10 mouse cellular contexts compared by ENCODE assay signal in the genomic region with DNA sequence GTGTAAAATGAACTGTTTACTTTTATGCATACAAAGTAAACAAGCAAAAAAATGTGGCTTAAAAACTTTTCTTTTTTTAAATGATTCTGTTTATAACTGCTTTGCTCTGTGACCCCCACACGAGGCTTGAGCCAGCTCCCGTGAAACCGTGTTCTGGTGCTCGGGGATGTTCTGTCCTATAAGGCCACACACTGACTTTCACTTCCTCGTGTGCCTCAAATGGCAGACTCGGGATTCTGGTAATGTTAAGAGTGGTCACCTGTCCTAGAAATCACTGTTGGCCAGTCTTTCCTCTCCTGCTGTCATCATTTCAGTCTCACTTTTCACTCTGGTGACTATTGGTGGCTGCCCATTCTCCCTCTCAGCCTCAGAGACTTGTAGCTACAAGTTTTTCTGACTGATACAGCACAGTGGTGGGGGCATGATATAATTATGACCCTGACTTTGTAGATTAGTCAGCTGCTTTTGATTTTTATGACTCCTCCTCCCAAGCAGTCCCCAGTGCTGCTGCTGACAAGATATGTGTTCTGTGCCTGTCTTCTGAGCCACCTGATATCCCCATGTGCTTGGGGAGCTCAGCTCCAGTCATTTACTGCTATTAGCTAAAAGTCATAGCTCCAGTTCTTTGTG.
DNase-seq lines count a peak whose midpoint lies in the region; ATAC-seq lines count a peak whose summit lies in the region.
"Had no signal": no experiment of that assay in that cellular context is flagged by ENCODE, and none has a peak within 500 bp of the region (broad histone marks: within the 10 kb centered on the region; RNA-seq: fewer than 3 reads in every experiment).

No protein-coding gene starts in this region.

- no peak for DNase-seq in hindbrain, embryonic 11.5 days (ENCODE audit: low spot score)
- DNase-seq in hindbrain, embryonic 10.5 days (ENCODE audit: low spot score), result no peak
- peak; percentile 84 for DNase-seq in A20 (ENCODE audit: low read depth, low spot score)
- no peak for DNase-seq in limb, embryonic 11.5 days (ENCODE audit: low spot score)
- DNase-seq in c-Kit-positive CD71-positive TER-119-positive erythroid progenitor cells, embryonic 14.5 days (ENCODE audit: low spot score), result no peak
- DNase-seq in embryo, embryonic 11 days, result no peak
- no peak for DNase-seq in right cerebral cortex, postnatal 25 days

- no peaks in the 10 kb centered on the region; the same call in 1 of the 2 replicates for H3K4me1 ChIP-seq in hindbrain, embryonic 11.5 days (replicated peaks; ENCODE audit: control insufficient read depth, insufficient read depth, low read length)
- peaks cover 12% of the 10 kb centered on the region for H3K4me1 ChIP-seq in hindbrain, embryonic 10.5 days (replicated peaks)
- peaks cover 2% of the 10 kb centered on the region; the same call in 1 of the 2 replicates for H3K4me1 ChIP-seq in limb, embryonic 11.5 days (ENCODE audit: control insufficient read depth, insufficient read depth, low read length)

- H3K9me3 ChIP-seq in hindbrain, embryonic 11.5 days (ENCODE audit: control insufficient read depth, low read length), result no peaks in the 10 kb centered on the region
- no peaks in the 10 kb centered on the region for H3K9me3 ChIP-seq in hindbrain, embryonic 10.5 days
- H3K9me3 ChIP-seq in limb, embryonic 11.5 days (ENCODE audit: control insufficient read depth, low read length), result no peaks in the 10 kb centered on the region
- H3K9me3 ChIP-seq: embryonic facial prominence, embryonic 12.5 days had no signal

- H3K27me3 ChIP-seq in hindbrain, embryonic 11.5 days (ENCODE audit: control insufficient read depth, insufficient read depth, low read length), result no peaks in the 10 kb centered on the region
- H3K27me3 ChIP-seq in hindbrain, embryonic 10.5 days (ENCODE audit: insufficient read depth, poor library complexity, severe bottlenecking), result no peaks in the 10 kb centered on the region
- H3K27me3 ChIP-seq in limb, embryonic 11.5 days (ENCODE audit: control insufficient read depth, insufficient read depth, low read length), result no peaks in the 10 kb centered on the region
- H3K27me3 ChIP-seq: embryonic facial prominence, embryonic 12.5 days had no signal

- H3K9ac ChIP-seq in hindbrain, embryonic 11.5 days (ENCODE audit: low read depth, low read length), result no peak overlapping the region
- H3K9ac ChIP-seq in limb, embryonic 11.5 days (ENCODE audit: low read length), result no peak overlapping the region
- H3K9ac ChIP-seq: embryonic facial prominence, embryonic 12.5 days had no signal

- no peaks in the 10 kb centered on the region for H3K36me3 ChIP-seq in hindbrain, embryonic 11.5 days (ENCODE audit: control insufficient read depth, insufficient read depth, low read length)
- peaks cover 7% of the 10 kb centered on the region; the same call in 1 of the 2 replicates for H3K36me3 ChIP-seq in hindbrain, embryonic 10.5 days
- no peaks in the 10 kb centered on the region; the same call in 1 of the 2 replicates for H3K36me3 ChIP-seq in limb, embryonic 11.5 days (ENCODE audit: control insufficient read depth, insufficient read depth, low read length)
- H3K36me3 ChIP-seq: embryonic facial prominence, embryonic 12.5 days had no signal

- no peak overlapping the region for H3K4me3 ChIP-seq in hindbrain, embryonic 11.5 days (ENCODE audit: low read depth, low read length)
- no peak overlapping the region for H3K4me3 ChIP-seq in hindbrain, embryonic 10.5 days
- H3K4me3 ChIP-seq in limb, embryonic 11.5 days (ENCODE audit: low read depth, low read length), result no peak overlapping the region
- H3K4me3 ChIP-seq: embryonic facial prominence, embryonic 12.5 days had no signal

- WGBS in hindbrain, embryonic 11.5 days, result 83% methylated on average over 6 of the region's 6 CpGs
- WGBS in hindbrain, embryonic 10.5 days, result 87% methylated on average over 6 of the region's 6 CpGs
- 70% methylated on average over 6 of the region's 6 CpGs for WGBS in limb, embryonic 11.5 days

- ATAC-seq in hindbrain, embryonic 11.5 days (ENCODE audit: low FRiP score), result peak; percentile 33; the same call in 1 of the 2 replicates
- ATAC-seq in common myeloid progenitor, adult 5-6 weeks (replicated peaks; ENCODE audit: low read depth, poor library complexity, severe bottlenecking), result peak; percentile 42
- ATAC-seq in limb, embryonic 11.5 days (ENCODE audit: insufficient number of reproducible peaks, low FRiP score, low TSS enrichment, low read depth), result peak; percentile 51; the same call in 1 of the 2 replicates

- H3K27ac ChIP-seq in hindbrain, embryonic 11.5 days (ENCODE audit: low read depth, low read length), result peak overlapping the region; percentile 40; the same call in 1 of the 2 replicates
- H3K27ac ChIP-seq in hindbrain, embryonic 10.5 days, result no peak overlapping the region
- no peak overlapping the region for H3K27ac ChIP-seq in limb, embryonic 11.5 days (replicated peaks; ENCODE audit: low read depth, low read length)
- H3K27ac ChIP-seq: embryonic facial prominence, embryonic 12.5 days; macrophage had no signal

- H3K4me2 ChIP-seq in hindbrain, embryonic 11.5 days (replicated peaks; ENCODE audit: low read depth, low read length), result no peak overlapping the region
- no peak overlapping the region for H3K4me2 ChIP-seq in limb, embryonic 11.5 days (ENCODE audit: low read depth, severe bottlenecking)
